Mouse (Mus musculus) intestine, embryonic 15.5 days (tissue): ENCODE results near the gene Bbx. TPM values are rescaled to one million over a fixed set of nuclear protein-coding genes. Genes with fewer than 3 reads are reported as not detected.
A peak's percentile ranks its signal among the peaks of the same experiment; 100 is the strongest.

Experiments
- ATAC-seq: fragments of 200-750 bp; cut with Nextera tagmentation; 2 replicates; pipeline ENCODE4 v1.8.0; 2017; ENCODE audit warnings: moderate TSS enrichment, moderate library complexity
- H3K27ac ChIP-seq: fragments of 300-500 bp; sonication (generic); 2 replicates; pipeline ENCODE4 v1.5.1; 2015; ENCODE audit warnings: mild to moderate bottlenecking, inconsistent platforms
- H3K27me3 ChIP-seq: fragments of 300-500 bp; sonication (generic); replicated peaks from 2 replicates; pipeline ENCODE4 v1.6.1; 2015; ENCODE audit warnings: inconsistent platforms
- H3K36me3 ChIP-seq: fragments of 300-500 bp; sonication (generic); 2 replicates; pipeline ENCODE4 v1.6.1; 2015; ENCODE audit warnings: inconsistent platforms
- H3K4me1 ChIP-seq: fragments of 300-500 bp; sonication (generic); replicated peaks from 2 replicates; pipeline ENCODE4 v1.6.1; 2015; ENCODE audit warnings: inconsistent platforms
- H3K4me2 ChIP-seq: fragments of 300-500 bp; sonication (generic); replicated peaks from 2 replicates; pipeline ENCODE4 v1.6.1; 2015; ENCODE audit warnings: mild to moderate bottlenecking, inconsistent platforms
- H3K4me3 ChIP-seq: fragments of 300-500 bp; sonication (generic); replicated peaks from 2 replicates; pipeline ENCODE4 v1.5.1; 2015; ENCODE audit warnings: inconsistent platforms
- H3K9ac ChIP-seq: fragments of 300-500 bp; sonication (generic); 2 replicates; pipeline ENCODE4 v1.6.1; 2015; ENCODE audit warnings: inconsistent platforms
- H3K9me3 ChIP-seq: fragments of 300-500 bp; sonication (generic); 2 replicates; pipeline ENCODE4 v1.6.1; 2016; ENCODE audit warnings: inconsistent platforms
- WGBS: fragments of 180-500 bp; shearing (Covaris S2); methylation state at CpG from one replicate; pipeline ENCODE4 v1.1.7; 2015; 5-methylcytosine and 5-hydroxymethylcytosine counted together
- polyA plus RNA-seq: library from polyadenylated mRNA; unstranded; fragments of >200 nt; fragmentation: Nextera tagmentation; extraction: Ambion mirVana; gene quantifications from 2 replicates; pipeline ENCODE4 v1.2.1, GENCODE M21; 2015

Gene Bbx
- polyA plus RNA-seq, 1 experiment from 2014 or later = 33.8 TPM

DNA sequence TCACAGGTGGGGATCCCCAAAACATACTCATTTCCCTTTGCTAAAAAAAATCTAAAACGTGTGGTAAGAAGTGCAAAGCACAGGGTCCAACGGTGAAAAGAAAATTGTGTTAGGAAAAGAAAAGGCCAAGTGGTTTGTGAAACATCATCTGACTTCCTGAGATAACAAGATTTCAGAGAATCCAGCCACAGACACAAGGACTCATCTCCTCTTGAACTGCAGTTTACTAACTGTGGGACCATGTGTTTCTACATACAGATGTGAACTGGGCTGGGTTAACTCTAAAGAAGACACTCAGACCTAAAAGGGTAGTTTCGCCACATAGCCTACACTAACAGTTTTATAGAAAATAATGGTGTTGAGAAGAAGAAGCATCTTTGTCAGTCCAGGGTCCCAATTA, 227.2 kb downstream of the Bbx start:
- no peaks in the 10 kb centered on the region for H3K4me1 ChIP-seq
- ATAC-seq = no peak
- H3K27me3 ChIP-seq = no peaks in the 10 kb centered on the region
- H3K27ac ChIP-seq = no peak overlapping the region
- H3K36me3 ChIP-seq = peaks cover 4% of the 10 kb centered on the region; the same call in 1 of the 2 replicates
- H3K4me3 ChIP-seq = no peak overlapping the region
- H3K9me3 ChIP-seq = no peaks in the 10 kb centered on the region
- WGBS = 81% methylated on average over 3 of the region's 3 CpGs
- no peak overlapping the region for H3K9ac ChIP-seq
- no peak overlapping the region for H3K4me2 ChIP-seq

DNA sequence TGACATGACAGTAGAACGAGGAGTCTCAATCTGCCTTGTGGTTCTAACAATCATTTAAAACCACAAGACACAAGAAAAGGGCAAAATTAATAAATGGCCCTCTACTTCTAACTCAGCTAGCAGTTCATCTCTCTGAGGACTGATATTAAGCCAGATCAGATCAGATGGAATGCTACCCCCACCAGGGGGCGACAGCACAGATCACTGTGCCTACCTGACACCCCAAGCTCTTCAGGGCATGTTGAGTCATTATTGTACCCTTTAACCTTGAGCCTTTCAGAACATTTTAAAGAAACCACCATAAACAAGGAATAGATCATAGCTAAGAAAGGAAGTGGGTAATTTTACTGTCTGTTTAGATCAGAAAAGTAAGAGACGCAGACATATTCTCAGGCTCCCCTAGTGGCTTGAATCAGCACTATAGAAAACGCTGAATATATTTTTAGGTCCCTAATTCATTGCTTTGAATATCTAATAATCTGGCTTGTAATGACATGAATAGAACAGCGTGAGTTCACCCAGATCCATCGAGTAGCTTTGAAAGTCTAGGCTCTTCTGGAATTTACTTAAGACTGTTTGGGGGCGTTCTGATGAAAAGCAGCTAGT, 230.5 kb downstream of the Bbx start:
- WGBS = 85% methylated on average over 7 of the region's 7 CpGs
- Histone ChIP-seq H3K36me3 (0 out of 2 replicates have a peak, but pooled peaks cover 7% of the 10 kb centered on the region), H3K27me3 (no peaks in the 10 kb centered on the region), H3K9ac (no peak overlapping the region), H3K4me1 (no peaks in the 10 kb centered on the region), H3K27ac (no peak overlapping the region), H3K4me3 (no peak overlapping the region), H3K4me2 (no peak overlapping the region), H3K9me3 (no peaks in the 10 kb centered on the region)
- ATAC-seq = no peak

GRCm38 (mm10) chr16:50200214-50200613, 232.0 kb downstream of the Bbx start:
- ATAC-seq = no peak

DNA sequence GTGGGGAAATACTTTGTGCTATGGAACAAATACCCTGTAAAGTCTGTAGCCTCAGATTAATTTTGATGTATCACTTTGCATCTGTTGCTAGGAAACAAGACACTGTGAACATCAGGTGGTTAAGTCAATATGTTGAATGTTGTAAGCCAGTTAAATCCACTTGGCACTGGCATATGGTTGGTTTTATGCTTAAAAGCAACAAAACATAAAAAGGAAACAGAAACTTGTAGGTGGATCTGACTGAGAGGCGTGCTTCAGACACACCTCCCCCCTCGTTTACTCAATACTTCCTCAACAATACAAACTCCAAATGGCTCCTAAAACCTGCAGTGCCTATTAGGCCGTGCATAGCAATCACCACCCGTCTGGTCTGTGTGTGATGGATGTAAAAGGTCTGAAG, 236.1 kb downstream of the Bbx start:
- H3K9me3 ChIP-seq = no peaks in the 10 kb centered on the region
- H3K4me1 ChIP-seq = no peaks in the 10 kb centered on the region
- no peak overlapping the region for H3K27ac ChIP-seq
- ATAC-seq = no peak
- H3K9ac ChIP-seq = no peak overlapping the region
- 58% methylated on average over 4 of the region's 4 CpGs for WGBS
- no peaks in the 10 kb centered on the region for H3K27me3 ChIP-seq
- H3K4me3 ChIP-seq = no peak overlapping the region
- 0 out of 2 replicates have a peak, but pooled peaks cover 3% of the 10 kb centered on the region for H3K36me3 ChIP-seq
- H3K4me2 ChIP-seq = no peak overlapping the region

More at GRCm38 (mm10) chr16:50200214-50200613, 232.0 kb downstream of the Bbx start:
- Histone ChIP-seq H3K27me3 (no peaks in the 10 kb centered on the region), H3K4me2 (no peak overlapping the region), H3K4me1 (no peaks in the 10 kb centered on the region), H3K9ac (no peak overlapping the region), H3K9me3 (no peaks in the 10 kb centered on the region), H3K4me3 (no peak overlapping the region), H3K36me3 (0 out of 2 replicates have a peak, but pooled peaks cover 7% of the 10 kb centered on the region), H3K27ac (no peak overlapping the region)
- WGBS = 96% methylated on average over 15 of the region's 15 CpGs

- H3K36me3 ChIP-seq = no peaks in the 10 kb centered on the region
- no peak overlapping the region for H3K27ac ChIP-seq
- H3K4me2 ChIP-seq = no peak overlapping the region
- H3K9me3 ChIP-seq = no peaks in the 10 kb centered on the region
- no peaks in the 10 kb centered on the region for H3K27me3 ChIP-seq
- no peak overlapping the region for H3K9ac ChIP-seq
- no peaks in the 10 kb centered on the region for H3K4me1 ChIP-seq
- ATAC-seq = no peak
- no peak overlapping the region for H3K4me3 ChIP-seq
- 91% methylated on average over 1 of the region's 1 CpGs for whole genome bisulfite sequencing
These were observed 239.6 kb downstream of the Bbx start for GRCm38 (mm10) chr16:50192626-50193025.

DNA sequence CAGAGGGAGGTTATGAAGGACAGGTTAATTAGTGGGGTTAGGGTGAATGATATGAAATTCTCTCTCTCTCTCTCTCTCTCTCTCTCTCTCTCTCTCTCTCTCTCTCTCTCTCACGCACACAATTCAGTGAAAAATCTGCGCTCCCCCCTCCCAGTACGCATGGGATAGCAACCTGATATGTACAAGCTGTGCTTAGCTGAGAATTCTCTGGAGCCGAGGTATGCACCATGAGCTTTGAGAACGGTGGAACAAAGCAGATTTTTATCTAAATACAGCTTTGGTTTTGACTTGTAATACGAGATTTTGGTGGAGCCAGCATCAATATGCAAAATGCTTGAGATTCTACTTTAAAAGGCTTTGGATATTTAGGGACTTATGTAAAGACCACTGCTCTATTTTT, 243.1 kb downstream of the Bbx start:
- Histone ChIP-seq H3K27ac (no peak overlapping the region), H3K4me1 (no peaks in the 10 kb centered on the region), H3K27me3 (no peaks in the 10 kb centered on the region), H3K4me3 (no peak overlapping the region), H3K9ac (no peak overlapping the region), H3K4me2 (no peak overlapping the region), H3K36me3 (no peaks in the 10 kb centered on the region), H3K9me3 (no peaks in the 10 kb centered on the region)
- no peak for ATAC-seq
- WGBS = 59% methylated on average over 6 of the region's 6 CpGs

GRCm38 (mm10) chr16:50186604-50187003, 245.6 kb downstream of the Bbx start:
- H3K4me1 ChIP-seq = no peaks in the 10 kb centered on the region
- no peaks in the 10 kb centered on the region for H3K36me3 ChIP-seq
- no peak for ATAC-seq
- 78% methylated on average over 6 of the region's 6 CpGs for WGBS
- H3K4me2 ChIP-seq = no peak overlapping the region
- no peak overlapping the region for H3K4me3 ChIP-seq
- no peaks in the 10 kb centered on the region for H3K27me3 ChIP-seq
- no peak overlapping the region for H3K9ac ChIP-seq
- no peak overlapping the region for H3K27ac ChIP-seq
- no peaks in the 10 kb centered on the region for H3K9me3 ChIP-seq

GRCm38 (mm10) chr16:50185041-50185440, 247.1 kb downstream of the Bbx start:
- H3K4me2 ChIP-seq = no peak overlapping the region
- no peaks in the 10 kb centered on the region for H3K27me3 ChIP-seq
- no peaks in the 10 kb centered on the region for H3K36me3 ChIP-seq
- peak; percentile 96 for ATAC-seq
- no peaks in the 10 kb centered on the region for H3K9me3 ChIP-seq
- no peaks in the 10 kb centered on the region for H3K4me1 ChIP-seq
- H3K27ac ChIP-seq = no peak overlapping the region
- no peak overlapping the region for H3K9ac ChIP-seq
- H3K4me3 ChIP-seq = no peak overlapping the region
- WGBS = 14% methylated on average over 5 of the region's 5 CpGs

DNA sequence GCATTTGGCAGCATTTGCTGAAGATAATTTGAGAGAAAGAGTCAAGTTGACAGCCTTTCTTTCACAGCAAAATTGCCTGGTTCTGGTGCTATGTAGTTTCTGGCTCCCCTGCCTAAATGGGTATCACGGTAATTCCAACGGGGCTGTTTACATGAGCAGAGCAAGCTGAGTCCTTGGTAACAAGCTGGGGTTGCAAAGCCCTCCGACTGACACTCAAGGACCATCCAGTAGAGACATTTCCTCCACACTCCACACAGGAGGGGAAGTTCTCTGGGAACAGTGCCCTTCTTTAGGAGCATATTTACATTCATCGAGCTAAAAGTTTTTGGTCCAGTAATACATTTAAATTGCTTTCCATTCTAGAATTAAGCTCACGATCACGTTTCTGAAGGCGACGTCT, 249.2 kb downstream of the Bbx start:
- no peak overlapping the region for H3K9ac ChIP-seq
- no peaks in the 10 kb centered on the region for H3K9me3 ChIP-seq
- H3K36me3 ChIP-seq = no peaks in the 10 kb centered on the region
- H3K4me2 ChIP-seq = no peak overlapping the region
- H3K27me3 ChIP-seq = no peaks in the 10 kb centered on the region
- WGBS = 73% methylated on average over 8 of the region's 8 CpGs
- ATAC-seq = no peak
- H3K27ac ChIP-seq = no peak overlapping the region
- no peaks in the 10 kb centered on the region for H3K4me1 ChIP-seq
- H3K4me3 ChIP-seq = no peak overlapping the region

DNA sequence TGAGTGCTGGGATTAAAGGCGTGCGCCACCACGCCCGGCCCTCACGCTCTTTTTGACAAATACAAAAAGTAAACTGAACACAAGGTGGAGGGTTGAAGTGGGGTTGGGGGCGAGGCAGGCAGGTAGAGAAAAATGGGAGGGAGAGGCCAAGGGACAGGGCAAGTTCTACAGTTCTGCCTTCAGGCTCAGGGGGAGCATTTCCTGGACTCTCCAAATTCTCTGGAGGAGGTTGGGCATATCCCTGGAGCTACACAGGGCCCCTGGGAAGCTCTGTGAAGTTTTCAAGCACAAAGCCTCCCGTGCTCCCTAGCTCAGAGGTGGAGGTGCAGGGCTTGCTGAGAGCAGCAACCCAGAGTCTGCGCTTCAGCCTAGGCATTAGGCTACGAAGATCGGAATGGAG, 249.6 kb downstream of the Bbx start:
- ATAC-seq = no peak
- no peaks in the 10 kb centered on the region for H3K27me3 ChIP-seq
- no peak overlapping the region for H3K4me2 ChIP-seq
- H3K4me3 ChIP-seq = no peak overlapping the region
- 82% methylated on average over 10 of the region's 10 CpGs for WGBS
- H3K4me1 ChIP-seq = no peaks in the 10 kb centered on the region
- no peak overlapping the region for H3K27ac ChIP-seq
- H3K9me3 ChIP-seq = no peaks in the 10 kb centered on the region
- no peaks in the 10 kb centered on the region for H3K36me3 ChIP-seq
- no peak overlapping the region for H3K9ac ChIP-seq

DNA sequence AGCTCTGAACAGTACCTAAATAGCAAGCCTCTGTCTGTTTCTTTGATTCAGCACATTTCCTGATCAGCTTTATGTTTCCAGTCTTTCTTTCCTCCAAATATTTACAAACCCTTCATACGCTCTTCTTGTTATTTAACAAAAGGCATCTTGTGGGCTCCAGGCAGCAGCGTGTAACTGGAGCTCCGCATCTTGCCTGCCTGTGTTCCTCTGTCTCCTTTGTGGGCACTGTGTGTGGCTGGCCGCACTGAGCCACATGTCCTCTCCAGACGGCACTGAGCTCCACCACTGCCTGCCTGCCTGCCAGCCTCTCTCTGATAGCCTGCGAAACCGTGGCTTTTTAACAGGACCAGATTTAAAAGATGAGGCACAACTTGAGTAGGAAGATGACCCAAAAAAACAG, 259.4 kb downstream of the Bbx start:
- no peak for ATAC-seq
- H3K9me3 ChIP-seq = no peaks in the 10 kb centered on the region
- H3K4me3 ChIP-seq = no peak overlapping the region
- H3K4me2 ChIP-seq = no peak overlapping the region
- H3K9ac ChIP-seq = no peak overlapping the region
- 42% methylated on average over 7 of the region's 7 CpGs for WGBS
- no peaks in the 10 kb centered on the region for H3K27me3 ChIP-seq
- no peaks in the 10 kb centered on the region for H3K36me3 ChIP-seq
- H3K27ac ChIP-seq = no peak overlapping the region
- H3K4me1 ChIP-seq = no peaks in the 10 kb centered on the region

DNA sequence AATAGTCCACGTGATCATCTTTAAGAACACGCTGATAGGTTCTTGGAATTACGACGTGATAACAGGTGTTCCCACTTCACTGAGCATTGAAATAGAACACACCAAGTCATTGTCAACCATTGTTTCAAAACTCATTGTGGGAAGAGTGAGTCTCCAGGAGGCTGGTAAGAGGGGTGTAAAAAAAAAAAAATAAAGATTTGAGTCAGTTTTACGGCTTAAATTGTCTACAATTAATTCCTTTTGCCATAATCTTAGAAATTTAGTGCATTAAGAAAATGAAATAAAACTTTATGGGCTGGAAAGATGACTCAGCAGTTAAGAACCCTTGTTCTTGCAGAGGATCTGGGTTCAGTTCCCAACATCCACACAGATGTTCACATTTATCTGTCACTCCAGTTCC, 261.4 kb downstream of the Bbx start:
- Histone ChIP-seq H3K4me2 (no peak overlapping the region), H3K4me3 (no peak overlapping the region), H3K4me1 (no peaks in the 10 kb centered on the region), H3K27me3 (no peaks in the 10 kb centered on the region), H3K9me3 (no peaks in the 10 kb centered on the region), H3K9ac (no peak overlapping the region), H3K27ac (no peak overlapping the region), H3K36me3 (no peaks in the 10 kb centered on the region)
- no peak for ATAC-seq
- WGBS = 95% methylated on average over 5 of the region's 5 CpGs

- H3K9me3 ChIP-seq = no peaks in the 10 kb centered on the region
- ATAC-seq = no peak
- H3K4me1 ChIP-seq = no peaks in the 10 kb centered on the region
- H3K4me2 ChIP-seq = no peak overlapping the region
- no peaks in the 10 kb centered on the region for H3K27me3 ChIP-seq
- H3K4me3 ChIP-seq = no peak overlapping the region
- no peak overlapping the region for H3K27ac ChIP-seq
- WGBS = 86% methylated on average over 10 of the region's 10 CpGs
- H3K36me3 ChIP-seq = no peaks in the 10 kb centered on the region
- H3K9ac ChIP-seq = no peak overlapping the region
These were observed 264.2 kb downstream of the Bbx start for GRCm38 (mm10) chr16:50167983-50168299.
